ENCODE assay signal across 8 mouse cellular contexts in the genomic region with DNA sequence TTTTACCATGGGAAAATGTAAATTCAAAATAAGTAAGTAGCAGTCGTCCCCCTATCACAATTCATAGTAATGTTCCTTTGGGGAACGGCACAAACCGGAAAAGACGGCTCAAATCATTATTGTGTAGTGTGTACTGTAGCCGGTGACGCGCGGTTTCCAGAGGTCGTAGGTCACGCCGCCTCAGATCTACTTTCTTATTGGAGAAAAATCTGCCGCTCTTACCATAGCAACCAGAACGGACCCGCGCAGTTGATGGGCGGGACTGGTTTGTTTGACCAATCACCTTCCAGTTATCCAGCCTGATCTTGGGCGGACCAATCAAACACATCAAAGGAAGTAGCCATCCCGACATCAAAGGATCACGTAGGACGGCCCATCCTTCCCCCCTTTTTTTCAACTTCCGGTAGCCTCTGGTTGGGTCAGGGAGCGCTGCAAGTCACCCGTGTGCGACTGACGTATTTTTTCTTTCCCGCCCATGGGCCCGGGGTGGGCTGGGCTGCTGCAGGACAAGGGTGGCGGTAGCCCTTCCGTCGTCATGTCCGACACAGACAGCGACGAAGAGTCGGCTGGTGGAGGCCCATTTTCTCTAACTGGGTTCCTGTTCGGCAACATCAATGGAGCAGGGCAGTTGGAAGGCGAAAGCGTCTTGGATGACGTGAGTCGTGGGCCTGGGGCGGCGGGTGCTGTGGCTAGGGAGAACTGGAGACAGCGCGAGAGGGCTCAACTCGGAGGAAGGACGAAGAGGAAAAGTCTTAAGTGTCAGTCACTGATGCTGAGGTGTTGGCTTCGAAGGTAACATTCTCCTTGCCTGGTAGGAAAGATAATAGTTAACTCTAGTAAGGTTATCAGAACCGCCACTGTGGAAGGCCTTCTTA. TPM values are rescaled to one million over a fixed set of nuclear protein-coding genes. Genes with fewer than 3 reads are reported as not detected.
DNase-seq lines count a peak whose midpoint lies in the region; ATAC-seq lines count a peak whose summit lies in the region.

A gene (plus strand): TSS at position 388 of the 875 bp plus-strand sequence.

- peak; percentile 94 for DNase-seq in T-cell, adult 2 months (ENCODE audit: low spot score)
- DNase-seq in cerebellum, postnatal 36 days = peak; percentile 89 to 90
- peak; percentile 88 to 97 for DNase-seq in frontal cortex, postnatal 36 days (ENCODE audit: low spot score in 2 of 2)
- DNase-seq in left cerebral cortex, adult 11 months (ENCODE audit: low spot score) = peak; percentile 95
- DNase-seq in lung, postnatal 4 days = peak; percentile 93 to 96
- peak; percentile 87 for DNase-seq in retina, postnatal 7 days (ENCODE audit: low read depth, low spot score)
- peak; percentile 47 for DNase-seq in urinary bladder, adult 2 months (ENCODE audit: low spot score)

- H3K4me2 ChIP-seq in hindbrain, embryonic 15.5 days = peak within 1 kb of the TSS; percentile 61

- peak within 1 kb of the TSS; percentile 65 for H3K4me3 ChIP-seq in hindbrain, embryonic 15.5 days

- 20% methylated on average over 47 of the region's 47 CpGs for WGBS in hindbrain, embryonic 15.5 days

- ATAC-seq in hindbrain, embryonic 15.5 days (ENCODE audit: low FRiP score, low read depth) = peak; percentile 100

- peaks cover 8% of the 10 kb centered on the region for H3K4me1 ChIP-seq in hindbrain, embryonic 15.5 days (replicated peaks)

- H3K27me3 ChIP-seq in hindbrain, embryonic 15.5 days = no peaks in the 10 kb centered on the region

- H3K9ac ChIP-seq in hindbrain, embryonic 15.5 days = peak within 1 kb of the TSS; percentile 43

- H3K9me3 ChIP-seq in hindbrain, embryonic 15.5 days = no peaks in the 10 kb centered on the region

- H3K27ac ChIP-seq in hindbrain, embryonic 15.5 days (replicated peaks) = peak within 1 kb of the TSS; percentile 85

- peaks cover 7% of the 10 kb centered on the region; the same call in 1 of the 2 replicates for H3K36me3 ChIP-seq in hindbrain, embryonic 15.5 days

RNA-seq across cellular contexts. Expression of the gene that starts here (rescaled TPM):
- 13.5 and 15.0 TPM in 2 replicates for polyA plus RNA-seq in hindbrain, embryonic 15.5 days (2015; fragmentation: Nextera tagmentation; extraction: Ambion mirVana)
- 21.1 and 30.2 TPM in 2 replicates for polyA plus RNA-seq in urinary bladder, adult 2 months (2012; rRNA removed)

Comparison
In these comparisons a context has a peak if more than half of its experiments do, and no peak if none do; other contexts are left out.
1. Peak in every context shown above with its lines: DNase-seq, ATAC-seq, H3K4me3 ChIP-seq and H3K27ac ChIP-seq.